Mouse (Mus musculus): ENCODE measurements around the gene Olfr1286.

Olfr1286 gene

DNA sequence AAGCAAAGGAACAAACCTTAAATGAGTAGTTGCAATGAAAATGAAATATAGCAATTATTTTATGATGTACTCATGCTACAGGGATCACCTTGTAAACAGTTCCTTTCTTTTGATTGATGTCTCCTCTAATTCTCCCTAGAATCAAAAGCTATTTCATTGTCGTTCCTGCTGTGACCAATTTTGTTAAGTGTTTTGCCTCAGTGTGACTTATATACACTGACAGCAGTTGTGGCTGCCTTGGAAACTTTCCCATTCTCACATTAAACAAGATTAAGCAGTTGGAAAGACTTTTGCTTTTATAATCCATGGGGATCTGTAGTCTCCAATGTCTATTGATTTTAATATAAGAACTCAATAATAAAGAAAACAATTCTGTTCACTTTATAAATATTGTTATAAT is at the start of gene Olfr1286:
Gene Olfr1286, minus strand, starts transcription at position 185 of the 400 bp plus-strand sequence.
- no peak for DNase-seq (ENCODE audit: extremely low read depth, low read depth)

DNA sequence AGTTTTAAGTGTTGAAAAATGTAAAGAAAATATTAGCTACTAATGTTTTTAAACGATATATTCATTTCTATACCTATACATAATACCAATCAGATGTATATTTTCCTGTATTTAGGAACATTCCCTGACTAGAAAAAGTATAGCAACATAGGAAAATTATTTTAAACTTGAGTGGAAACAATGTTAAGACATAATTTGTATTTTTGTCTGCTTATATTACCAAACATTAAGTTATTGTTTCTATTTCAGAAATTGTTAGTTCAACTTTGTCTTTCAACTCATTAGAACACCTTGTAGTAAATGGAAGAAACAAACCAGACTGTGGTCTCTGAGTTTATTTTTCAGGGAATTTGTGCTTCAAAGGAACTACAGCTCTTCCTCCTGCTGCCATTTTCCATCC is 25.9 kb upstream of the Olfr1286 start, which contains the start of gene Olfr1287:
Gene Olfr1287, plus strand, starts transcription at position 301 of the 400 bp plus-strand sequence.
- no peak for DNase-seq (ENCODE audit: extremely low read depth, low read depth)

GRCm38 (mm10) chr2:111375222-111375621 is 47.7 kb downstream of the Olfr1286 start, which contains the start of gene Olfr1284:
Gene Olfr1284, plus strand, starts transcription at chr2:111375522.
- no peak for DNase-seq (ENCODE audit: extremely low read depth, low read depth)
